Mouse (Mus musculus) forebrain, postnatal 0 days (tissue): Measurements from ENCODE around the gene Gm10260. TPM values are rescaled to one million over a fixed set of nuclear protein-coding genes. Genes with fewer than 3 reads are reported as not detected.

Experiments used
- ATAC-seq: fragments of 200-750 bp; cut with Nextera tagmentation; 2 replicates; pipeline ENCODE4 v1.8.0; 2017; ENCODE audit warnings: mild to moderate bottlenecking, moderate library complexity
- DNase-seq: peaks from one replicate; pipeline ENCODE4 v3.0.0-alpha.2; 2015
- H3K27ac ChIP-seq: fragments of 300-500 bp; sonication (generic); 2 replicates; pipeline ENCODE4 v1.5.1; 2014; ENCODE audit warnings: low read depth, mild to moderate bottlenecking, antibody characterized with exemption, low read length, moderate library complexity, mixed read lengths
- H3K27me3 ChIP-seq: fragments of 300-500 bp; sonication (generic); 2 replicates; pipeline ENCODE4 v1.6.1; 2014; ENCODE audit warnings: mild to moderate bottlenecking, low read length, mixed read lengths; ENCODE audit not compliant: insufficient read depth
- H3K36me3 ChIP-seq: fragments of 300-500 bp; sonication (generic); 2 replicates; pipeline ENCODE4 v1.6.1; 2014; ENCODE audit warnings: mild to moderate bottlenecking, moderate library complexity; ENCODE audit not compliant: insufficient read depth
- H3K4me1 ChIP-seq: fragments of 300-500 bp; sonication (generic); 2 replicates; pipeline ENCODE4 v1.6.1; 2014; ENCODE audit warnings: antibody characterized with exemption; ENCODE audit not compliant: insufficient read depth
- H3K4me2 ChIP-seq: fragments of 300-500 bp; sonication (generic); 2 replicates; pipeline ENCODE4 v1.6.1; 2014; ENCODE audit warnings: low read depth, mild to moderate bottlenecking, moderate library complexity
- H3K4me3 ChIP-seq: fragments of 300-500 bp; sonication (generic); 2 replicates; pipeline ENCODE4 v1.5.1; 2014; ENCODE audit warnings: low read depth, low read length, mixed read lengths
- H3K9ac ChIP-seq: fragments of 300-500 bp; sonication (generic); 2 replicates; pipeline ENCODE4 v1.6.1; 2014; ENCODE audit warnings: mild to moderate bottlenecking
- H3K9me3 ChIP-seq: fragments of 300-500 bp; sonication (generic); 2 replicates; pipeline ENCODE4 v1.6.1; 2016; ENCODE audit warnings: low read length
- CTCF ChIP-seq: sonication (generic); IDR thresholded peaks from 2 replicates; pipeline ENCODE4 v1.5.1; 2016; ENCODE audit warnings: antibody characterized with exemption, control low read depth, low read depth
- WGBS: fragments of 180-500 bp; shearing (Covaris S2); extraction: QIAGEN DNeasy Blood & Tissue Kit; methylation state at CpG from one replicate; pipeline ENCODE4 v1.1.7; 2014; 5-methylcytosine and 5-hydroxymethylcytosine counted together
- polyA plus RNA-seq: library from polyadenylated mRNA; unstranded; fragments of >200 nt; fragmentation: Nextera tagmentation; extraction: Ambion mirVana; gene quantifications from 2 replicates; pipeline ENCODE4 v1.2.1, GENCODE M21; 2015
- total RNA-seq: library from RNA; depleted of rRNA; stranded (reverse); fragments of >200 nt; gene quantifications from 2 replicates; pipeline ENCODE4 v1.2.3, GENCODE M21; 2014

Gene Gm10260
- total and polyA plus RNA-seq, 2 experiments from 2014 or later, result 4.6 to 11.4 TPM

DNA sequence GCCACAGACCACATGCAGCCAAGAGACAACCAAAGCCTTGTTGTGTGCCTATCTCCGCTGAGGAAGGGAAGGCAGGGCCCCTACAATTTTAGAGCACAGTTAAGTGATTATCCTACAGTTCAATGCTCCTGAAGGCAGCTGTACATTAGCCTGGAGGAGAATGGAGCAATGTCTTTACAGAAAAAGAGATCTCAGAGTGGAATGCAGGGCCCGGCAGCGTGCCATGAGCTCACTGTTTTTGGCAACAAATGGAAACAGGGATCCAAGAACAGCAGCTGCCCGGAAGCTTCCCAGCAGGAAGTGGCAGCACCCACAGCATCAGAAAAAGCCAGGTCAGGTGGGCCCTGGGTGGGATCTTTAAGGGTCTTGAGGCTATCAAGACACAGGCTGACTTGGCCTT, 3.4 kb downstream of the Gm10260 start:
- TF ChIP-seq CTCF, result no peak
- no peak overlapping the region for H3K4me2 ChIP-seq
- no peak overlapping the region for H3K9ac ChIP-seq
- H3K27ac ChIP-seq, result peak overlapping the region; percentile 47; the same call in 1 of the 2 replicates
- H3K9me3 ChIP-seq, result no peaks in the 10 kb centered on the region
- 0 out of 2 replicates have a peak, but pooled peaks cover 3% of the 10 kb centered on the region for H3K4me1 ChIP-seq
- ATAC-seq (peak; percentile 63), DNase-seq (peak; percentile 67)
- no peaks in the 10 kb centered on the region for H3K27me3 ChIP-seq
- no peak overlapping the region for H3K4me3 ChIP-seq
- no peaks in the 10 kb centered on the region for H3K36me3 ChIP-seq
- WGBS, result 18% methylated on average over 4 of the region's 4 CpGs

GRCm38 (mm10) chr13:97756091-97756490, 4.3 kb downstream of the Gm10260 start:
- Histone ChIP-seq H3K27ac (no peak overlapping the region), H3K36me3 (no peaks in the 10 kb centered on the region)
- no peak for TF ChIP-seq CTCF

DNA sequence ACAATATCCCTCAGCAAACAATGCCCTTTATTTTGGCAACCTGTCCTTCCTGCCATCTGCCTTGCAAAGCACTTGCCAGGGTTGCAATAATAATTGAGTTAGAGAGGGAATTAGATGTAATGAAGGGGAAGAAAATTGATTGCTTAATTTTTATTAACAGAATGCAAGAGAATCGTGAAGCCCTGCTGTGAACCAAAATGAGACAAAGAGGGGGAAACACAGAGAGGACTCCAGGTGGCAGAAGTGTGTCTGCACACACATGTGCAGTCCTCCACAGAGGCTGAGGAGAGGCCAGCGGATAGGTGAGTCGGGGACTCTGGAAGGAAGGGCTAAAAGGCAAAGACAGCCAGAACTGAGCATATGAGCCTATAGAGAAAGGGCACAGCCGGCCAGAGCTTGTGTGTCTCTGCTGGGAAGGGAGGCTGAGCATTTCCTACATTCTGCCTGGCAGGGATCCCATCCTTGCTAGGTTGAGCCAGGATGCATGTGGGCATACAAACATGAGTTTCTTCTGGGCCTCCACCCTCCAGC, 9.5 kb downstream of the Gm10260 start:
- Histone ChIP-seq H3K27me3 (no peaks in the 10 kb centered on the region), H3K9me3 (no peaks in the 10 kb centered on the region), H3K9ac (no peak overlapping the region), H3K27ac (peak overlapping the region; percentile 51; the same call in 1 of the 2 replicates), H3K4me2 (no peak overlapping the region), H3K4me3 (no peak overlapping the region), H3K4me1 (peaks cover 15% of the 10 kb centered on the region), H3K36me3 (no peaks in the 10 kb centered on the region)
- DNase-seq (peak; percentile 50), ATAC-seq (peak; percentile 16; the same call in 1 of the 2 replicates)
- TF ChIP-seq CTCF, result no peak
- 20% methylated on average over 4 of the region's 4 CpGs for WGBS

More at GRCm38 (mm10) chr13:97756091-97756490, 4.3 kb downstream of the Gm10260 start:
- Histone ChIP-seq H3K4me3 (no peak overlapping the region), H3K4me2 (no peak overlapping the region), H3K27me3 (no peaks in the 10 kb centered on the region), H3K9me3 (no peaks in the 10 kb centered on the region), H3K9ac (no peak overlapping the region), H3K4me1 (peaks cover 6% of the 10 kb centered on the region; the same call in 1 of the 2 replicates)
- 74% methylated on average over 6 of the region's 6 CpGs for WGBS
- DNase-seq, result no peak
- ATAC-seq, result no peak

GRCm38 (mm10) chr13:97747037-97747860, 13.2 kb downstream of the Gm10260 start:
- DNase-seq, result peak; percentile 84
- peak overlapping the region; percentile 44 for H3K4me2 ChIP-seq
- no peak for TF ChIP-seq CTCF
- H3K9ac ChIP-seq, result peak overlapping the region; percentile 31
- ATAC-seq, result peak; percentile 83
- H3K27me3 ChIP-seq, result no peaks in the 10 kb centered on the region
- WGBS, result 3% methylated on average over 20 of the region's 20 CpGs
- H3K9me3 ChIP-seq, result no peaks in the 10 kb centered on the region
- peak overlapping the region; percentile 77 for H3K27ac ChIP-seq
- H3K36me3 ChIP-seq, result no peaks in the 10 kb centered on the region
- no peak overlapping the region for H3K4me3 ChIP-seq
- peaks cover 15% of the 10 kb centered on the region for H3K4me1 ChIP-seq

DNA sequence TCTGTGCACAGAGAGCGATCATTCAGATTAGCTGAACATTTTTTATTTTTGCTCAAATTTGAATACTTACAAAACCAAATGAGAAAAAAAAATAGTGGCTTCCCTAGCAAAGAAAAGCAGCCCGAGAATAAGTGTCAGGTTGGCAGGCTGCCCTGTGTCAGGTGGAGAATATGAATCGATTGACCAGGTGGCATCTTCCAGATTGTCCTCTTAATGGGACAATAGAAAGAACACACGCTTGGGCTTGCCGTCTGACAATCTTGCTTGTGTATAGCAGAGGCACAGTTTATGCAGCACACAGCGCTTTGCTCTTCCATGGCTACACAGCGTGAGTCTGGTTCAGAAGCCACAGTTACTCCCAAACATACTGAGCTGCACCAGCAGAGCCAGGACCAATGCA, 15.8 kb downstream of the Gm10260 start:
- no peak overlapping the region for H3K9ac ChIP-seq
- 23% methylated on average over 7 of the region's 7 CpGs for WGBS
- no peaks in the 10 kb centered on the region for H3K36me3 ChIP-seq
- H3K27ac ChIP-seq, result no peak overlapping the region
- H3K27me3 ChIP-seq, result no peaks in the 10 kb centered on the region
- peaks cover 11% of the 10 kb centered on the region for H3K4me1 ChIP-seq
- no peak for TF ChIP-seq CTCF
- DNase-seq (no peak), ATAC-seq (no peak)
- no peak overlapping the region for H3K4me2 ChIP-seq
- no peaks in the 10 kb centered on the region for H3K9me3 ChIP-seq
- H3K4me3 ChIP-seq, result no peak overlapping the region

DNA sequence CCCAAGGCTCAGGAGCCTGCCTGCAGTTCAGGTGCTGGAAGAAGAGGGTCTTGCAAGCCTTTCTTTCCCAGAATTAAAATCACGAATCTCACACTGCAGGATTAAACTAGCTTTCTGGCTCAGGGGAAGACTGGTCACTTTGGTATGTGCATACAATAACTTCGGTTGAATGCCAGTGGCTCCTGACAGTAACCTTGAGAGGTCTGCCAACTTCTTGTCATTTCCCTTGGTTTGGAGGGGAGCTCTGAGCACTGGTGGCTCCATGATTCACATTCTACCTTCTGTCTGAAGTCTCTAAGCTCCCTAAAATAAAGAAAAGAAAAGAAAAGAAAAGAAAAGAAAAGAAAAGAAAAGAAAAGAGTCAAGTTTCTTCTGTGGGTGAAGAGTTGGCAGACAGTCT, 16.4 kb downstream of the Gm10260 start:
- WGBS, result 43% methylated on average over 2 of the region's 2 CpGs
- Histone ChIP-seq H3K4me1 (peaks cover 11% of the 10 kb centered on the region), H3K4me2 (no peak overlapping the region), H3K9ac (no peak overlapping the region), H3K36me3 (no peaks in the 10 kb centered on the region), H3K27ac (no peak overlapping the region; the same call in 1 of the 2 replicates), H3K4me3 (no peak overlapping the region), H3K27me3 (no peaks in the 10 kb centered on the region), H3K9me3 (no peaks in the 10 kb centered on the region)
- DNase-seq (no peak), ATAC-seq (no peak)
- no peak for TF ChIP-seq CTCF
